Mouse (Mus musculus) WW6 (cell line): Measurements from ENCODE around the gene Erc2.

Source experiments
- DNase-seq: peaks from one replicate; pipeline ENCODE4 v3.0.0-alpha.2; 2013; ENCODE audit warnings: low read depth, low spot score

Erc2 gene

DNA sequence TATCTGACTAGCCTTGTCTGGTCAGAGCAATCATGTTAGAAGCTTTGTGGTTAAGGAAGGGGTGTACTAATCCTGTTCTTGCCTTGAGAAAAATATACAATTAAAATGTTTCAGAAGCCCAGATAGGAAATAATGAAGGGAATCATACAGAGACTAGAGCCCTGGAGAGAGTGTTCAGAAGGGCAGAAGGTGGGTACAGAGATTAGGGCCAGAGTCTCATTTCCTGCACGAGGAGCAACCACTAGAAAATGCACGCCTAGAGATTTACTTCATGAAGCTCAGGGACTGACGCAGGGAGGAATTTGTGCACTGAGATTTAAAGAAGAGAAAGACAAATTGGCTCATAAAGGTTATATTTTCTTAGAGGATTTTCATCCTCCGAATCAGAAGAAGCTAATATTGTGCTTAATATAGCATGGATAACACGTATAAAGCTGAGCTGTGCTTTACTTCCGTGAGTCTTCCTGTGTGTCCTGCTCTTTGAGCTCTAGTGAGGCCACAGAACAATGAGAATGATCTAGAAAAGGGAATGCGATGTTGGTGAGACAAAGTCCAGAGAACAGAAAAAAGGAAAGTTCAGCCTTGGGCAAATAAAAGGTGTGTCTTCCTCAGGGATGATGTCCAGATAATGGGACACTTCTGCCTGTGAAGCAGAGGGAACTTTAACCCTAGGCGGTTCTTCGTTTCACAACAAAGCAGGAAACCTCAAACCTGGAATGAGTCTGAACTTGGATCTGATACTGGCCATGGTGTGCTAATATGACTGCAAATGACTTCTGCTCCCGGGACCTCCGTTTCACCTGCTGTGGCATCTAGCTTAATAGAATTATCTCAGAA, 45.0 kb downstream of the Erc2 start:
- DNase-seq = no peak

DNA sequence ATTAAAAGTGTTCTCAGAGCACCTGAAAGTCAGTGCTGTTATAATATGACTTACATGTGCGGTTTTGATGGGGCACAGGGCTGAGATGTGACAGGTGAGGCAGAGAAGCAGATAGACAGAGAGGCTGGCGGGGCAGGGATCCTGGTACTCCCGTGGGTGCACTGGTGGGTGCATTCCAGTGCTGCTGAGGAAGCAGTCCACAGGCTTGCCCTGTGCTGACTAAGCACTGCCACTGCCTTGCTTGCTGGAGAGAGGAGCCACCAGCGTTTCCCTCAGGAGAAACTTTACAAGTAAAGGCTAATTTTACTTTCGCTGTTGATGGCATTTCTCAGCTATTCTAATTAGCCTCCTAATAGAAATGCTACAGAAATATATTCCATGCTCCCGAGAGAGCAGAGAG, 45.9 kb downstream of the Erc2 start:
- DNase-seq = no peak

DNA sequence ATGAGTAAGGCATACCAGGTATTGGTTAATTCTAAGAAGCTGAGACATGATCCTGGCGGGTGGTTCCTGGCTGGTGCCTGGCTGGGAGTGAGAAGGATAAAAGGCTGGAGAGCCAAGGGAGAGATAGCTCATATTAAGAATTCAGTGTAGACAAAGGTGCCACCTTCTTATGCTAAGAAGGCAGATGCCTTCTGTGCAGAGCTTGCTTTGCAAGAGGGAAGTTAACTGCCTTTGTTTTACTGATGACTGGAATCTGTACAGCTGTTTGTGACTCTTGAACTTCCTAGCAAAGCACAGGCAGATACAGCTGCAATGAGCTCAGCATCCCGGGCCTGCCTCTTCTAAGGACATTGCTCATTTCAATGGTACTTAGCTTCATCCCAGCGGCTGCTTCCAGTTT, 47.7 kb downstream of the Erc2 start:
- no peak for DNase-seq

DNA sequence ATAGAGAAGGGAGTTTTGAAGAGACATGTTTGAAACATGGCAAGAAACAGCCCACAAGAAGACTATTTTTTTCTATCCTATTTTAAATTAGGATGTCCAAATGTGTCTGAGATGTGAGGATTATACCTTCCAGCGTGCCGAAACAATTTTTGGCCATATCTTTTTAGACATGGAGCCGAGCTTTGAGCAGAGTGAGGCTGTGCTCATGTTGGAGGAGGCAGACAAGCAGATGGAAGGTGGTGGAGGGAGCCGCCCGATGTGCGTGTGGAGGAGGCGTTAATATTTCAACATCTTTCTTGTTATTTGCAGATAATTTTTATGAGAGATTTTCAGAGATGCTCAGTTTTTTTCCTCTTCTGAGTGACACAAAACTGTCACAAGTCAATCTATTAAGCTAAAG, 50.5 kb downstream of the Erc2 start:
- DNase-seq = no peak

DNA sequence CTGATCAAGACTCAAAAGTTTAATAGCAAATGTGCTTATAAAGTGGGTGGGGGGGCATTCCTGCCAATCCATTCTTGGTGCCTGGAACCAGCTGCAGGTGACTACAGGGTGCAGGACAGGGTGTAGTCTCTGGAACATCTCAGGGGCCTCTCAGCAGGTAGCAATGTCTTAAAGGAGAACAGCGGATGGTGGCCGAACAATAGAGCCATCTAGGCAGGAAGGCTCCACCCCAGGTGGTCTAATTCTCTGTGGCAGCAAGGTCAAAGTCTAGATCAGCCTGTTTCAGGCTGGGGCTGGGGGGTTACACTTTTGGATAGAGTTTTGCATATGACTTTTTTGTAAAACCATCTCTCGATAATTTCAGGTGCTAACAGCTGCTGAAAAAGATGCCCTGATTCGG, 51.9 kb downstream of the Erc2 start:
- DNase-seq = no peak

DNA sequence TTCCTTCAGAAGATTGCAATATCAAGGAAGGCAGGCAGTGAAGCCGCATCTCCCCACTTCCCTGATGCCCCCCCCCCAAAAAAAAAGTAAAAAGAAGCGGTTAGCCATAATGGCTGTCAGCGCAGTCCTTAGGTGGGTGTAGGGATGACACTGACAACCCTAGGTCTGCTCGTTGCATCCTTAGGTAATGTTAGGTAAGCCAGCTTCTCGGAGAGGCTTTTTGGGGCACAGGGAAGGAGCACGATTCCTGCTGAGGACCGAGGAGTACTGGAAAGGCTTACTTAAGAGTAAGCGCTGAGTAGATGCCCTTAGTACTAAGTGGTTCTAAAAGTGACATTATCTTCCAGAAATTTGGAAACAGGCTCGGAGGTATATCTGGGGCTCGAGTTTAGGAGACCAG, 52.3 kb downstream of the Erc2 start:
- DNase-seq = no peak

DNA sequence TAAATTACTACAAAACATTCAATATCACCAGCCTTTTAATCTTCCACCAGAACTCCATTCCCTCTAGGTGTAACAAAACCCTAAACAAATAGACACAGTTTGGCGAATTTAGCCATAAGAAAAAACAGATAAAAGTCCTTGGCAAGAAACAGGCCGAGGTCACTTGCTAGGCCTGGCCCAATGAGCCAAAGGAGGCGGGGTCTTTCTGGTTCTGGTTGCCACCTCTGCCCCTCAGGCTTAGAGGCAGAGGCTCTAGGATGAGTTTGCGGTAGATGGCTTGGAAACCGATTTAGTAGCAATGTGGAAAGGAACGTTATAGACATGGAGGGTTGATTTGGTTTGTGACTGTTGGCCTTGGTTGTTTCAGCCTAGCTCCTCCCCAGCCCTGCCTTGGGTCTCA, 52.8 kb downstream of the Erc2 start:
- DNase-seq = no peak

DNA sequence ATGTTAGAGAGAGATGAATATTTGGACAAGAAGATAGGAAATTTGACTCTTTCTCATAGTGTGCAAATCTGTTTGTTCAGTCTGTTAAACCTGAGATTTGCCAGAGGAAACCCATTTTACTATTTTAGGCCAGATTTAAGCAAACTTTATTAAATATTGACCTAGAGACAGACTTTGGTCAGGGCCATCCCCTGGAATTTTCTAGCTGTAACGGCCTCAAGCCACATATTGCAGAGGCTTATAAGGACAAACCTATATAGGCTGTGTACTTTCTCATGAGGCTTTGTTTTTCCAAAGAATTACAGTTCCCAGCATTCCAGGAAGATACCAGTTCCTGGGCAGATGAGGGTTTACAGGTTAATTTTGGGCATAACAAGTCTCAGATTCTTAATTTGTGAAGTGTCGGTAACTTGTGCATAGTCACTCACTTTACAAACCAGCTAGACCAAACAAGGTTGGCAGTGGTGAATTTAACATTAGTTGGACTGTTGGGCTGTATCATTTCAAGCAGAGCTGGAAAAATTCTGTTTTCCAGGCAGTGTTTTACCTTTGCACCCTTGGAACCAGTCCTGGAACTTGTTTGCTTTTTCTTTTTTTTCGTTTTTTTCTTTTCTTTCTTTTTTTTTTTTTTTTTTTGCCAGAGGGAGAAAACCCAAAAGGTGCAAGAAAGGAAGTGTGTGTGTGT, 60.3 kb downstream of the Erc2 start:
- DNase-seq = no peak

DNA sequence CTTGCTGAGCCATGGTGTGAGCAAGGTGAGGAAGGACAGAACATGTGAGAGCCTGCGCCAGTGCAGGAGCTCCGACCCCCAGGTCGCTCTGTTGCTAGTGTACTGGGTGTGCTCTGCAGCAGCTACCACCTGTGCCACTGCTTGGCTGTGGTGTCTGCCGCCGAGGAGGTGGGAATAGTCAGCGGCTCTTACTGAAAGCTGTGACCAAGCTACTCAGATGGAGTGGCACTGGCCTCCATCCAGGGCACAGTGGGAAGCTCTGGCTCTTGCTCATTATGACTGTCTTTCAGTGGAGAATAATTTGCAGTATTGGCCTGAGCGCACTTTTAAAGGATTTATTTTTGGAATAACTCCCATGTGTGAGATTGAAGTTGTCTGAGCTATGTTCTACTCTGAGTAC, 73.6 kb downstream of the Erc2 start:
- DNase-seq = no peak

DNA sequence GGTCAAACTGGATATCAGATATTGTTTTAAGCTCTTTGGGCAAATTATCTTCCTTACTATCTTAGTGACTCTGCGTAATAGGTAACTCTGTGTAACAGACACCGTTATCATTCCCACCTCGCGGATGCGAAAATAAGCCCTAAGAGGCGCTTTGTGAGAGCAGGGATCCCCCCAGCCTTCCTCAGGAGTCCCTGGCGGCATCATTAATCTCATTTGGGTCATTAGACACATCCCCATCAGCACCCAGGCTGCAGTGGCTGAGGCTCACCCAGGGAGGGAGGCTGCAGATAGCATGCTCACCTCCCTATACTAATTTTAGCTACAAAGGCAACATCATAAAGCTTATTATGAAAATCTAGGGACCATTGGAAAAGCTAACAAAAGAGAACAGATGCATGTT, 95.1 kb downstream of the Erc2 start:
- DNase-seq = no peak

DNA sequence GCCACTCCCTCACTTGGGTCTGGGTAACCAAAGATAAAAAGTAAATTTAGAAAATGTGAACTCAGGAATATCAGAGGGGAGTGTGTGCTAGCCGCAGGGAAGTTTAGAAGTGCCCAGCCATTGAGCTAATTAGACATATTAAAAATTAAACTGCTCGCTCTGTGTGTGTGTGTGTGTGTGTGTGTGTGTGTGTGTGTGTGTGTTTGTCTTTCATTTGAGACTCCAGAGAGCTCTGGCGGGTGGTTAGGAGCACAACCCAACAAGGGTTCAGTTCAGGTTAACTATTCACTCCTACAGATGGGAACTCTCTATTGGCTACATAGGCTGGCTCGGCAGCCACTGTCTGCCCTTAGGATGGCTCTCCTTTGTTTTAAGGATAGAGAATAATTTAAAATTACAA, 97.4 kb downstream of the Erc2 start:
- no peak for DNase-seq

DNA sequence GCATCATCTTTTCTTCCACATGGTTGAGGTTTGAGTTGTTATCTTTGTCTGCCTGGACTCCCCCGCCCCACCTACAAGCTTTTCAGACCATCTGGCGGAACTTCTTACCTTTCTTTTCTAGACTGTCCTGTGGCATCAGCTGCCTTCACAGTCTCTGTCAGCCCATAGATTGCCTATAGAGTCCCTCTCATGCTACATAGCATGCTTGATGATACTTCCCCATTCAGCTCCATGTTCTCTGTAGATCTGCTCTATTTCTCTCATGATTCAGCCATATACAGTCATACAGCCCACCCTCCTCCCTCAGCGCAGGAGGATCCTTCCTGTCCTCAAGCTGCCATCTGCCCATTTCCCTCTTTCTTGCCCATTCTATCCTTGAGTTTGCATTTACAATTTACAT, 98.7 kb downstream of the Erc2 start:
- no peak for DNase-seq

DNA sequence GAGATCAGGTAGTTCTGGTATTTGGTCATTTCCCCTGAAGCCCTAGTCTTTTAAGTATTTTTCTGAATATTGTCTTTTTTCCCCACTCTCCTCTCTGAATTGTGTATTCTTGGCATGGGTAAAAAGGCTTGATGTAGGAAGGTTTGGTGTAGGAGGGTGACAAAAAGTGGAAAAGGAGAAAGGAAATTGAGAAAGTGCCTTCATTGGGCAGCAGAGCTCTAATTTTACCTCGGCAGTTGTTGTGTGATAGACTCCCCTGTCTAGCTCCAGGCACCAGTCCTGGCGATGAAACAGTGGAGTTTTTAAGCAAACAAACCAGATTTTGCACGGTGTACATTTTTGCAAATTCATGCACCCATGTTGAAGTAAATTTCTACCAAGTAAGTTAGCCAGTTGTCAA, 99.5 kb downstream of the Erc2 start:
- DNase-seq = no peak

DNA sequence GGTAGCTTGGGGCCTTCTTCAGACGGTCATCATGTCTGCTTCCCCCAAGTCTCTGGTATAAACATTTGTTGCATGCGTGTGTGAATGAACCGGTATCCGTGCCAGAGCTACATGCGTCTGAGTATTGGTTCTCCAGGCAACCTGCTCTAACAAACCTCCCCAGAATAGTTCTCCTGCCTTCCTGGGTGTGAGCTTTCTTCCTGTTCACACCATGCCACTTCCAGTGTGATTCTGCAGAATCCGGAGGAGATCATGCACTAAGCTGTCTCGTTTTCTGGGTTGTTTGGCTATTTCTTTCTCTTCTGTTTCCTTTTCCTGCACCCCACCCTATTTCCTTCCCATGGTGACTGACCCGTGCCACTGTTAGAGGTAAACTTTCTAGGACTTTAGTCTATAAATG, 105.3 kb downstream of the Erc2 start:
- no peak for DNase-seq

DNA sequence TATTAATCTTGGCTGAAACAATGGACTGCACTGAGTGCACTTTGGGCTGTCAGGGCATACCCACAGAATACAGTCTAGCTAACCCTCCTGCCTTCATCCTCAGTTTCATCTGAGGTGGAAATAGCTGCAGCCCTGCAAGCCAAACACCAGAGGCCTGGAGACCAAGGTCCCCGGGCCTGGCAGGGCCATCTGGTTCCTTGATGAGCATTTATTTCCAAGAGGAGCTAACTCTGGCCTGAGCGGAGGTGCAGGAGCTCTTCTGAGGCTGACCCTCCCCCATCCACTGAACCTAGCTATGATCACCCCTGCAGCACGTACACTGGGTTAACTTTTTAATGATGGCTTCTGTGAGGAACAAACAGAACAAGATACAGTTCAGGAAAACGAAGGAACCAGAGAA, 108.9 kb downstream of the Erc2 start:
- DNase-seq = no peak

DNA sequence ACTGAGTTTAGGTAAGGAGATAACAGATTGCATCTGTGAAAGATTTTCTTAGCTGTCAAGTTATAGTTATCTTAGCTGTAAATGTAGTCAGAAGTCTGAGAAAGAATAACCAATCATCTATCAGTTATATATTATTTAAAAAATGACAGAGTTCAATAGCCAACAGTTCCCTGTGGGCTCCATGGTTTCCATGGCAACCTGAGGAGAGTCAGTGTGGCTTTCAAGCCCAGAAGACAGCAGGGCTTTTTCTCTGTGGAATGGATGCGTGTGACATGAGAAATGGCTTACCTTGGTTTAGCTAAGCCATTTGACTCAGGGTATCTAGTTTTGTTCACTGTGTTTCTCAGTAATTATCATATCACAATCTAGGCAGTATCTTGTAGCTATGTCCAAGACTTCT, 117.2 kb downstream of the Erc2 start:
- no peak for DNase-seq

DNA sequence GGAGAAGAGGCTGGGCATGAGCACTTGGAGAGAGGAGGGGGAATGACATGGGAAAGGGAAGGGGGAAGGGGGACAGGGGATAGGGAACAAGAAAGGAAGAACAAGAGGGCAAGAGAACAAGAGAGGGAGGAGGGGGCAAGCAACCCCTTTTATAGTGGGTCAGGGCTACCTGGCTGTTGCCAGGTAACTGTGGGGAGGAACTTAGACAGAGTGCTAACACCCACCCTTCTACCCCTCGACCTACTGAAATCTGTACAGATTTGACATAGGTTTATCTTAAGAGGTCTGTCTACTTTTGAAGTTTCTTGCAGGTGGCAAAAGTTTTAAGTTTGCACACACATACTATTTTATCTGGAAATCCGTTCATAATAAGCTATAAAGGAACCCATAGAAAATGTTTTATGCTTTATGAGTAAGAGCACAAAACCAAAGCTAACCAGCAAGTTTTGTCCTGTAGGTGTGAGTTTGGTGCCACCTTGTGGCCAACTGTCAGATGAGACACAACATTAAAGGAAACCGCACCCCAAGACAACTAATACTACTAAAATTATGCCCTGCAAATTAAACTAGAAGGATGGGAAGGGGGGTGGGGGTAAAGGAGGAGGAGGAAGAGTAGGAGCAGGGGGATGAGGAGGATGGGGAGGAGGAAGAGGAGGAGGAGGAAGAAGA, 119.2 kb downstream of the Erc2 start:
- DNase-seq = peak; percentile 9

DNA sequence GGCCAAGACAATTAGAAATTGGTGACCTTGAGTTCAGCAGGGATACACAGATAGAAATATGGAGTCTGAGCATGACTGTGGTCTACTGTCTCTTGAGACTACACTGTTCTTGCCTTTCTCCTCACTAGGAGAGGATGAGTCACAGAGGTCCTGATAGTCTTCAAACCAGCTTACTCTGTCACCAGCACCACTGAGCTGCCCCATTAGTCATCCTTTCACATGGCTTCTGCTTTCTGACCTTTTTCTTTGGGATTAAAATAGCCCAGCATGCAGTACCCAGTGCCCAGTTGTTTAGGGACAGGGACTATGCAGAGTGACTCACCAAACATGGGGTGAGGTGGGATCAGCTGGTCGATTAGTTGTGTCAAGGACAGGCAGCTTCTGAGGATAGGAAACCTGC, 132.1 kb downstream of the Erc2 start:
- DNase-seq = no peak

DNA sequence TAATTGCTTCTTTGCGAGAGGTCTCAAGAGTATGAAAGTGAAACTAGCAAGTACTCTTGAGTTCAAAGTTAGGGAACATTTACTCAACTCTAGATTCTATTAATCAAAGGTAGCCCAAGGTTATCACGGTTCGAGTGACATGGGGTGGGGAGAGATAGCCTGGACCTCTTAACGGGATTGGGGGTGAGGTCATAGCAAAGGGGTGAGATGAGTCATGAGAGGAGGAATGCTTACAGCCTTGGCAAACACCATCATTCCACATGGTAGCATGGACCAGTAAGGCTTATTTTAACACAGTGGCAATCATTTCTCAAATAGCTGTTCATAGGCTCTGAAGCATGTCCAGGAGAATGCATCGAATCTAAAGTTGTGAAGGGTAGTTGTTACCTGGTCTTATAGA, 134.7 kb downstream of the Erc2 start:
- DNase-seq = no peak

DNA sequence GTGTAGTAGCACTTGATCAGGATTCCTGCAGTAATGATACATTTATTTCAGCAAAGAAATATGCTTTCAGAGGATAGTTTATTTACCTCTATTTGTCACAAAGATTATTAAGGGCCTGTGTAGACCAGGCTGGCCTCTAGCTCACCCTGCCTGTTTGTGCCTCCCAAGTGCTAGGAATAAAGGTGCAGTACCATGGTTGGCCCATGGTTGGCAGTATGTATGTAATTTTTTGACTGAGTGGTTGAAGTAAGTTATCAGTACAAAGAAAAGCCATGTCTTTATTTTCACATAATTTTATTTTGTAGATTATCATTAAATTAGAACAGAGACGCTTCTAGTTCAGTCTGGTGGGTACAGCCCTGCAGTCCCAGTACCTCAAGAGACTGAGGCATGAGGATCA, 136.0 kb downstream of the Erc2 start:
- no peak for DNase-seq

DNA sequence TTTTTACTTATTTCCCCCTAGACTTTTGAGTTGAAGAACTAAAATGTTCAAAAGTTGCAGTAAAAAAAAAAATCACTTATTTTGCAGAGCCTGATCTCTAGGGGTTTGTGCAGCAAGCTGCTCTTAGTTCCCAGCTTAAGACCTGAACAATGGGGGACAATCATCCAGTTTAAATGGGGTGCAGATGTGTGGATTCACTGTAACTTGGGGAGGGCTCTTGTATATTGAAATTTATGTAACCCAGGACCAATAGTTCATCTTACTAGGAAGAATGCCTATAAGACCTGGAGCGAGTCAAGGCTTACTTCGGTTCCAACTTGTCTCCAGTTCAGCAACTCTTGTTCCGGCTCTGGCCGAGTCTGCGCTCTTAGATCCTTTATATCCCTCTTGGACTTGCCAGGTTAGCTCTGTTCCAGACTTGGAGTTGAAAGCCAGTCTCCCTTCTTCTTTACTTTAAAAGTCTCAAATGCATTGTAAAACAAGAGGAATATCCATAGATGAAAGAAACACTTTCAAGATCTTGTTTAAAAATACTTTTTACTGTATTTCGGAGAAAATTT, 136.9 kb downstream of the Erc2 start:
- DNase-seq = no peak

DNA sequence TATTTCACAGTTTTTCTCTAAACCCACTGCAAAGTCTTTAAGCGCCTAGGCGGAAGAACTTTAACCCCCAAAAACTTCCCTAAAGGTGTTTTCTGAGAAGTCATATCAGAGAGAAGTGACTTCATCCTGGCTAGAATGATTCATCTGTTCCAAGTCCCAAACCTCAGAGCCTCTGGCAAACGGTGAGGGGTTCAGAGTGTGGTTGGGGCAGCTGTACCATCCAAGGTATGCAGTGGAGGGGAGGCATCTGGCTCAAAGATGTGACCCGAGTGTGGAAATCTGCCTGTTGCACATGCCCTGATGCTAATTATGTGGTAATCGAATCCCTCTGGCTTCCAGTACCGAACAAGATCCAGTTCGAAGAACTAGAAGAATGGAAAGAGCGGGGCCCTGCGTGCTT, 137.8 kb downstream of the Erc2 start:
- DNase-seq = no peak

DNA sequence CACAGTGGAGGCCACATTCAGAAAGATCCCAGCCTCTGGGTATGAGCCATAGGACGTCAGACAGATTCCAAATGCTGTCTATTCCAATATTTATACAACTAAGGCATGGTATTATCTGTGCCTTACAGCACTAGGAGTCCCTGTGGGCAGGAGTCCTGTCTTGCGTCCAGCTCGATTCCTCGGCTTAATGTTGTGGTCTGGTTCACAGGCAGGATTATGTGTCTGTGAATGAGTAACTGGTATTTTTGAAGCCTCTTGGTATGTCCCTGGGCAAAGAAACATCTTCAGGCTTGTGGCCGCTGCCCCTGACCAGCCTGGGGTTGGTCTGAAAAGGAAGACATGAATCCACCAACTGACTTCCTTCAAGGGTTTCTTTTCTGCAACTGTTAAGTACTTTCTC, 153.1 kb downstream of the Erc2 start:
- no peak for DNase-seq
